Mouse (Mus musculus): ENCODE measurements at regions not wholly inside any gene's neighbourhood (a gene's known extent, or its start where the extent isn't known, plus 50 kb on each side); places are given as distances from the start of the nearest gene placed in this dataset.

DNA sequence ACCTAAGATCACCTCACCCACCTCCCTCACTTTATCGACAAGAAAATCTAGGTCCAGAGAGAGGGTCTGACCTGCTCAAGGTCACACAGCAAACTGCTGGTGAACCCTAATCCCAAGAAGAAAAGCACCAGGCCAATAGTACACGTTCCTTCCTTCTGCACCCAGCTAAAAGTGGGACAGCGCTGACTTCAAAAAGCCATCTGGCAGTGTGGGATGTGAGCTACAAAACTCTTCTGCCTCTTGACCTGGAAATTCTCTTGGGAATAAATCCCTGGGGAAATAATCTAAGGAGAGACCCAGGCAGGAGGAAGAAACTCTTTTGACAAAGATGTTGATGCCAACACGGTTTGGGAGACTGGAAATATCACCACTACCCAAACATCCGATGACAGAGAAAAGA lies 175.4 kb downstream of the Cct6b start:
- DNase-seq (ENCODE audit: low read depth, low spot score): no peak

DNA sequence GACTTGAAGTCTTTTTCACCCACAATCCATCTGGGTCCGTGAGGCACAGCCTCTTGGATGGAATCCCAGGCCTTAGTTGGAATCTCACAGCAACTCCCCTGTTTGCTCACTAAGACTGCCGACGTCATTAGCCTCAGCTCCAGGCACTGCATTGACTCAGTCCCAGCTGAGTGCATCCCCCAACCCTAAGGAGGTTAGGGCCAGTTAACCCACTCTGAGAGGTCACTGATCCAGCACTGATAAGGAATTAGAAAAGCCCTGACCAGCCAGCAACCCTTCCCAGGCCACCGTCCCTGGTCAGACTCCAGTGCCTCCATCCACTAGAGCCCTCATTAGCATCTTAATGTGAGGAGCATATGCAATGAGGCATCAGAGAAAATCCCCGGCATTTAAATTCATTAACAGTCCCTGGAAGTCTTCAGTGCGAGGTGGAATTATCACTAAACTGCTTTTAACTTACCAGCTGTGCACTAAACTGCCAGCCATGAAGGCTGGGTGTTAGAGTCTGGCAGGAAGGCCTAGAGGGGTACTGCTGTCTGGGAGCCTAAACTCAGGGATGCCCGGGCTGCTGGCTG lies 184.2 kb downstream of the Cct6b start:
- DNase-seq (ENCODE audit: low read depth, low spot score): no peak

DNA sequence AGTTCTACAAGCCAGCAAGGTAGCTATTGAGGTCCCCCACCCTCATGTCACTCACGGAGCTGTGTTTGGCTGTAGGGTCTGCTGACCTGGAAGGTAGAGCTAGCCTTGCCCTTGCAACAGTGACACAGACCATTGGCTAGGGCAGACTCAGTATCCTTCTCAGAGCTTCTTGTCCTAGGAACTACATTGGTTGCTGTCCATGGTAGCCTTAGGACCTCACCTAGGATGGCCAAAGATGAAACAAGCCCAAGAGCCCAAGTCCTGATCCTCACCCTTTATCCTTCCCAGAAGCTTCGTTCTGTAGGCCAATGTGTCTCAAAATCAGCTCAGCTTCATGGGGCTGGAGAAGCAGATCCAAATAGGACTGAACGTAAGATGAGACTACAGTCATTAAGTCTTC lies 187.3 kb downstream of the Tmem132e start:
- peak; percentile 53 for DNase-seq (ENCODE audit: low read depth, low spot score)

GRCm38 (mm10) chr11:82573126-82573525 lies 184.4 kb downstream of the Tmem132e start:
- DNase-seq (ENCODE audit: low read depth, low spot score): no peak

- peak; percentile 47 for DNase-seq (ENCODE audit: low read depth, low spot score)
Measured at GRCm38 (mm10) chr11:82571525-82571924, 182.8 kb downstream of the Tmem132e start.

- peak; percentile 36 for DNase-seq (ENCODE audit: low read depth, low spot score)
Measured at GRCm38 (mm10) chr11:82569819-82570218, 181.1 kb downstream of the Tmem132e start.

GRCm38 (mm10) chr11:82568219-82568676 lies 179.5 kb downstream of the Tmem132e start:
- peak; percentile 38 for DNase-seq (ENCODE audit: low read depth, low spot score)

DNA sequence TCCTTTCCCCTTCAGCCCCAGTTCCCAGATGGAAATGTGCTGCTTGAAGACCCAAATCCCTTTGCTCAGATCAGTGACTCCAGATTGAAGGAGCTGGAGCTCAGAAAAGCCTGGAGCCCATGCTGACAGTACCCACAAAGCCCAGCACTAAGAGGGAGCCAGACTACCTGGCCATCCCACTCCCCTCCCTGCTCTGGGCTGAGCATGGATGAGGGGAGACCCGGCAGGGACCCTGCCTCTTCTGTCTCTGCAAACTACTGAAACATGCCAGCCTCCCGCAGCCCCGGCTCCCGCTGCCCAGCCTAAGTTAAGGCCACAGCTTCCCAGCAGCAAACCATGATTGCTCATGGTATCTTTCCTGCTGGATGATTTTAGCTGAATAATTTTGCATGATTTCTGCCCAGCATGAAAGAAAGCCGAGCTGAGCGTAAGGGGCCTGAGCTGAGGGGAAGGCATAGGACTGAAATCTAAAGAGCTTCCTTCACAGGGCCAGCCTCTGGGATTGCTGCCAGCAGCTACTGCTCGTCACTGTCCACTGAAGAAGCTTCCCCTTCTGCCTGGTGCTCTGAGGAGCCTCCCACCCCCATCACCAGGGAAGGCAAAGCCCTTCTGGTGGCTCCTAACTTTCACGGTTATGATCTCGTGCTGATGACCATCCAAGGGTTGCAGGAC lies 178.4 kb downstream of the Tmem132e start:
- DNase-seq (ENCODE audit: low read depth, low spot score): no peak

DNA sequence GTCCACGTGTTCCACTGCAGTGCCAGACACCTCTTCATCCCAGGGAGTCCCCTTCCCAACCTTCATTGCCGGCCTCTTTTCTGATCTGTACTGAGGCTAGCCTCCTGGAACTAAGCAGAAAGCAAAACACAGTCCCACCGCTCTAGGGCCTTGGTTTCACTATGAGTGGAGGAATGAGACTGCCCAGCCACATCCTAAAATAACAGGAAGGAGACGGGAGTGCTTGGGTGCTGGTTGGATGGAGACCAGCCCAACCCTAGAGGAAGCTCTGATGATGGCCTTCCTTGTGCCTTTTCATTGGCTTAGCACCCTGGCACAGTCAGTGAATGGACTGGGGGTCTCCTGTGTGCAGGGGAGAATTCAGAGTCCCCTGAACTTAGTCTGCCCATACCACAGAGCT lies 177.4 kb downstream of the Tmem132e start:
- DNase-seq (ENCODE audit: low read depth, low spot score): no peak

DNA sequence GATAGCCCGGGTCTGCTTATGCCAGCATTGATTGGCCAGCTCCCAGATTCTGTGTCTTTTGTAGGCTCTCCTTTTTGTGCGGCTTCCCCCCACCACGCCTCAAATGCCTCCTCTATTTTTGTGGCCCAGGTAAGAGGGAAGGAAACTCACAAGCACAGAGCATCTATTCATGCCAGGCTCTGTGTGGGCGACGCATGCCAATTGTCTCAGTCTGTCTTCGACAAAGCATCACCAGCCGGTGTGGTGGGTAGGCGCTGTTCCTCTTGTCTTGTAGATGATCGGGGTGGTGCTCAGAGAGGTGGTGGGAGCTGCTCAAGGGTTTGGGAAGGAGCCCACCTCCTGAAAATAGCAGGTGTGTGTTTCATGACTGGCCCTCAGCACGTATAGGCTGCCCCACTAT lies 175.5 kb downstream of the Tmem132e start:
- no peak for DNase-seq (ENCODE audit: low read depth, low spot score)

- no peak for DNase-seq (ENCODE audit: low read depth, low spot score)
Measured at GRCm38 (mm10) chr11:82542028-82542427, 153.3 kb downstream of the Tmem132e start.

- DNase-seq (ENCODE audit: low read depth, low spot score): no peak
Measured at GRCm38 (mm10) chr11:82541376-82541775, 152.7 kb downstream of the Tmem132e start.

- peak; percentile 18 for DNase-seq (ENCODE audit: low read depth, low spot score)
Measured at GRCm38 (mm10) chr11:82537931-82538330, 149.2 kb downstream of the Tmem132e start.

DNA sequence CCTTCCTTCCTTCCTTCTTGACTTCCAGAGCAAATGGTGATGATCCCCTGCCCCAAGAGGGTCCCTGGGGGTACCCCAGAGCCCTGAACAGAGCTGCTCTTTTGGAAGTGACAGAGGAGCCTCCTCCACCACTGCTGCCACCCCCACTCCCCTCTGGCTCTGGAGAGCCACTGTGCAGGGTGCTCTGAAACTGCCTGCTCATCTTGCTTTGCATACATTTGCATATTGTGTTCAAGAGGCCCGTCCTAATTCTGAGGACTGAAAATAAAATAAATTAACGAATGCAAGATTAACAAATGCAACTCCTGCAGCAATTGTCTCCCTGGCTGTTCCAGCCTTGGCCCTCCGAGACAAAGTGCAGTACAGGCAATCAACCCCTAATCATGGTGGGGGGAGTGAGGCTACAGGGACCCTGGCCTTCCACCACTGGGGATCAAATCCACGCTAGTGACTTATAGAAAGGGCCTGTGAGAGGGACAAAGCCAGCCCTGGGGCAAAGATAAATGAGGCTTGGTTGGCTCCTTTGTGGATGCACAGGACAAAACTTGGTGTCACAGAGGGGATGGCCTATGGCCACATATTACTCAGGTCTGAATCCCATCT lies 134.6 kb downstream of the Tmem132e start:
- no peak for DNase-seq (ENCODE audit: low read depth, low spot score)

DNA sequence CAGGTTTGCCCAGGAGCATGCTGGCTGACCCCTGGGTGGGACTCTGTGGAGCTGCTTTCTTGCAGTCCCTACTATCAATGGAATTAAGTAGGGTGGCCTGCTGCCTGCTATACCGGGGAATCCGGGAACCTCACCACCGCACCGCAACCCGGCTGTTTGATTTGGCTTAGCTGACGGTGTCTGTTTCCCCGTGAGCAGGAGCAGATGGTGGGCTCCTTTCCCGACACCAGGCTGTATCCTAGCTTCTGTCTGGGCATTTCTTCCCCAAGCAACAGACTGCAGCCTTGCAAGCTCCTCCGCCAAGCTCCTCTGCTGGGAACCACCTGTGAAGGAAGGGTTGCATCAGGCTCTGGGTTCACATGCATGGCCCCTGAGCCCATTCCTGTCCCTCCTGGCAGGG lies 132.7 kb downstream of the Tmem132e start:
- no peak for DNase-seq (ENCODE audit: low read depth, low spot score)

GRCm38 (mm10) chr11:82518691-82519090 lies 130.0 kb downstream of the Tmem132e start:
- DNase-seq (ENCODE audit: low read depth, low spot score): peak; percentile 56

DNA sequence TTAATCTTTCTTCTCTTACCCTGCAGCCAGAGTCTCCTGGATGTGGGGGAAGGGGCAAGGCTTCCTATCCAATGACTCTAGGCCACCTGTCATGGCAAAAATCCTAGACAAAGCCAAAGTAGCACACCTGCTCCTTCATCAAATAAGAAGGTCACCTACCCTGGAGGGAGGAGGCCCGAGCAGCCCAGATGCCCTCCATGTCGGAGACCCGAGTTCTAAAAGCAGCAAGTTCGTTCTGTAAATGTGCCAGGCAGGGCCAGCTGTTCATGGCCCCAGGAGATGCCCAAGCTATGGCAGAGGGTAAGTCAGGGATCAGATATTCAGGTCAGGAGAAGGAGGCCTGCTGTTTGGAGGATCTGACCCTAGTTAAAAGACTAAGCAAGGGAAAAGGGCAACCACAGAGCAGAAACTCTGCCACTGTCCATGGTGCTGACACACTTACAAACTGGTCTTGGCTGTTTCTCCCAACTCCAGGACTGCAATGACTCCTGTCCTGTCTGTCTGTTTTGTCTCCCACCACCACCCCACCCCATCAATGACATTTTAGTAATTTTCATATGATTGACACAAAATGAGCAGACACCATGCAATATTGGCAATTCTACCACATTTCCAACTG lies 125.9 kb downstream of the Tmem132e start:
- DNase-seq (ENCODE audit: low read depth, low spot score): peak; percentile 80

DNA sequence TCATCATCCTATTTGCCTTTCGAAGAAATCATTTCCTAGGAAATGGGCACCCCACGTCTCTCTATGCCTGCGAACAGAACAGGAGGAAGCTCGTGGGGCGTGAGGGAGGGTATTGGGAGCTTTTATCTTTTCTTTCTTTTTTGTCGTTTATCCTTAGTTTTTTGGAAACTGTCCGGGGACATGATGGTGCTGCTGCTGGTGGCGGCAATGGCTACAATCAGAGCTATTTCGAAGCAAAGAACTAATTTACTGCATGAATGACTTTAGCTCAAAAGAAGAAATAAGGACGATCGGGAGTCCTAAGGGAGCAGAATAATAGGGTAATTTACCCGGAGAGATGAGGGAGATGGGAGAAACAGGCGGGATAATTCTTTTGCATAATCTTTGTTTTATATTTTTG lies 119.9 kb downstream of the Tmem132e start:
- no peak for DNase-seq (ENCODE audit: low read depth, low spot score)

All from mesoderm, embryonic 11.5 days (tissue).